Mouse (Mus musculus): ENCODE data around the gene Mapk1ip1. TPM values are rescaled to one million over a fixed set of nuclear protein-coding genes. Genes with fewer than 3 reads are reported as not detected.

The Mapk1ip1 gene
- polyA plus RNA-seq, 1 experiment = 96.8 TPM

- no peaks in the 10 kb centered on the region for H3K4me1 ChIP-seq (ENCODE audit: control insufficient read depth, insufficient read depth, low read length)
- no peak overlapping the region for H3K4me3 ChIP-seq (ENCODE audit: insufficient read depth, low read length)
- no peak for TF ChIP-seq POLR2A (IDR thresholded peaks at IDR 0.05; ENCODE audit: extremely low read depth, insufficient read depth, low read length)
- no peak for TF ChIP-seq CTCF (IDR thresholded peaks at IDR 0.05; ENCODE audit: extremely low read depth, insufficient read depth, low read length)
- no peak overlapping the region for H3K27ac ChIP-seq (ENCODE audit: insufficient read depth, low read length)
Observed at GRCm38 (mm10) chr7:138803386-138803785, 42.7 kb downstream of the Mapk1ip1 start.

- TF ChIP-seq POLR2A (IDR thresholded peaks at IDR 0.05; ENCODE audit: extremely low read depth, insufficient read depth, low read length) (no peak), CTCF (IDR thresholded peaks at IDR 0.05; ENCODE audit: extremely low read depth, insufficient read depth, low read length) (no peak)
- Histone ChIP-seq H3K4me1 (ENCODE audit: control insufficient read depth, insufficient read depth, low read length) (peaks cover 6% of the 10 kb centered on the region), H3K4me3 (ENCODE audit: insufficient read depth, low read length) (no peak overlapping the region), H3K27ac (ENCODE audit: insufficient read depth, low read length) (no peak overlapping the region)
Observed at GRCm38 (mm10) chr7:138788109-138788508, 58.0 kb downstream of the Mapk1ip1 start.

Other genes with a start within 250 kb of the Mapk1ip1 start
- gene Ppp2r2d, start 194 bp downstream of the Mapk1ip1 start, polyA plus RNA-seq (2012; rRNA removed) = 63.1 and 64.6 TPM in 2 replicates
- gene Bnip3, start 63.2 kb upstream of the Mapk1ip1 start, polyA plus RNA-seq (2012; rRNA removed) = 99.4 and 105 TPM in 2 replicates
- gene Jakmip3, start 94.5 kb upstream of the Mapk1ip1 start, polyA plus RNA-seq (2012; rRNA removed) = 49.2 and 50.2 TPM in 2 replicates
- 61.3 and 61.9 TPM in 2 replicates for gene Dpysl4, start 239.7 kb upstream of the Mapk1ip1 start, polyA plus RNA-seq (2012; rRNA removed)